Mouse (Mus musculus) right cerebral cortex, adult 18-20 months (tissue): ENCODE measurements at regions not wholly inside any gene's neighbourhood (a gene's known extent, or its start where the extent isn't known, plus 50 kb on each side); places are given as distances from the start of the nearest gene placed in this dataset.
A peak's percentile ranks its signal among the peaks of the same experiment; 100 is the strongest.

Source experiments
- DNase-seq: peaks from one replicate; pipeline ENCODE4 v3.0.0; 2022; ENCODE audit warnings: mixed read lengths

GRCm38 (mm10) chr1:71472691-71473090 is 58.0 kb upstream of the Abca12 start:
- no peak for DNase-seq

DNA sequence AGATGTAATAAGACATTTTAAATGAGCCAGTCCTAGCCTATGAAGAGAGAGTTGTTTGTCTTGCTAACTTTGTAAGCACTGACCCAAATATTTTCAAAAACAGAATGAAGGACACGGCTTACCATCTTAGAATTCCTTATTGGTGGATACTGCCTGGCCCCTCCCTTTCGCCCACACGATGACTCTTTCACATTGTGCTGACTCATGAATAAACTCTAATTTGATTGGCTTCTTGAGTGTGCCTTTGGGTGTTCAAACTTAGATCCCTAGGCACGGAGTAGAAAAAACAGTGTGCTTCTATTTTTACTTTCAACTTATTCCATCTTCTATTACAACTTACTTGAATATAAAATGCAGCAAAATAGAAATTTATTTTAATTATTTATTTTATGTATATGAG is 68.4 kb upstream of the Abca12 start:
- no peak for DNase-seq

DNA sequence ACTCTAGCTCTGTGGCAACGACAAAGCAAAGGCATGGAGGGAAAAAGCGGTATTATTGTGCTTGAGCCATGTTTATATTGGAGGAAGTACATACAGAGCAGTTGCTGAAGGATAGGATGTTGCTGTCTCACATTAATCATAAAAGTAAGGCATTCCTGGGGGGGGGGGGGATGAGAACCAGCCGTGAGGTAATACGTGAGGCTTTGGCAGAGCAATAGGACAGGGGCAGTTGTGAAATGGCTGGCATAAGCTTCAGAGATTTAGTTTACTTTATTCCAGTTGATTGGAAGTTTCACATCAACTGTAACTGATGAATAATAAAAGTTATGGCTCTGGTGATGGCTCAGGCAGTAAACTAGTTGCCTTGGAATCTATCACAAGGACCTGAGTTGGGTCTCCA is 62.4 kb upstream of the Atic start:
- no peak for DNase-seq

- DNase-seq, result peak; percentile 3
These were observed 51.1 kb upstream of the Atic start for GRCm38 (mm10) chr1:71505898-71506297.

DNA sequence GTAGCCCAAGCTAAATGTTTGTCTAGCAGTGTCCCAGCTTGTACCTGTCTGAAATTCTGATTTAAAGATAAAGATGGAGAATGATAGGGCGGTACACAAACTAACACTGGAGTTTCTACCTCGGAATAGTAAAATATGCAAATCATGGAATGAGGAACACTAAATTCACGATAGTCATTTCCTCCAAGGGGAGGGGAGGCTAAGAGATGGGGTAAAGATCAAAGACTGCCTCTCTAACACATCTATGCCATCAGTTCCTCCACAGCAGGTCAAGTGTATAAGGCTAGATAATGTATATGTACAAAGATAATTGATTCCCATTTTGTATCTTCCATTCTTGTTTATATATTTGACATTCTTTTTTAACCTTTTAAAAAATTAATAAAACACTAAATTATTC is 50.4 kb upstream of the Atic start:
- DNase-seq, result no peak
